ENCODE assay signal across 18 mouse cellular contexts in genomic region chr2:164437710-164438109, GRCm38 (mm10). TPM values are rescaled to one million over a fixed set of nuclear protein-coding genes. Genes with fewer than 3 reads are reported as not detected.
DNase-seq lines count a peak whose midpoint lies in the region; ATAC-seq and TF ChIP-seq lines count a peak whose summit lies in the region.
"Had no signal": no experiment of that assay in that cellular context is flagged by ENCODE, and none has a peak within 500 bp of the region (broad histone marks: within the 10 kb centered on the region; RNA-seq: fewer than 3 reads in every experiment).

No protein-coding gene starts in this region.

- no peak for DNase-seq in layer of hippocampus, adult 2 months (ENCODE audit: low spot score in 2 of 2)
- no peak for DNase-seq in layer of hippocampus, adult 9-10 months (ENCODE audit: low spot score)
- peak; percentile 72 for DNase-seq in intestine, embryonic 14.5 days (ENCODE audit: low spot score)
- no peak for DNase-seq in kidney, postnatal 0 days (ENCODE audit: low spot score)
- no peak for DNase-seq in retina, postnatal 1 day
- no peak for DNase-seq in right cerebral cortex, postnatal 25 days
- DNase-seq: cerebellum, adult 9-10 months; heart, postnatal 14 days; spleen, adult 18-20 months had no signal

- peaks cover 91% of the 10 kb centered on the region for H3K79me2 ChIP-seq in myocyte (ENCODE audit: control insufficient read depth, insufficient read depth)

- TF ChIP-seq POLR2A in myocyte (IDR thresholded peaks at IDR 0.05; ENCODE audit: insufficient read length, low read depth): no peak

- peak overlapping the region; percentile 89 for H3K27ac ChIP-seq in layer of hippocampus, adult 2 months
- peak overlapping the region; percentile 69; the same call in 1 of the 2 replicates for H3K27ac ChIP-seq in intestine, embryonic 14.5 days (ENCODE audit: low read depth)
- peak overlapping the region; percentile 93 for H3K27ac ChIP-seq in kidney, postnatal 0 days
- H3K27ac ChIP-seq in hindbrain, embryonic 13.5 days: no peak overlapping the region
- H3K27ac ChIP-seq: forebrain, embryonic 15.5 days had no signal

- no peak overlapping the region for H3K9ac ChIP-seq in intestine, embryonic 14.5 days (ENCODE audit: low read length)
- H3K9ac ChIP-seq in kidney, postnatal 0 days (ENCODE audit: low read depth, low read length): peak overlapping the region; percentile 42; the same call in 1 of the 2 replicates
- H3K9ac ChIP-seq in hindbrain, embryonic 13.5 days: no peak overlapping the region
- H3K9ac ChIP-seq: embryonic facial prominence, embryonic 12.5 days; forebrain, embryonic 15.5 days had no signal

- peak overlapping the region; percentile 26 for H3K4me2 ChIP-seq in intestine, embryonic 14.5 days (ENCODE audit: low read length)
- H3K4me2 ChIP-seq in kidney, postnatal 0 days (ENCODE audit: low read length): peak overlapping the region; percentile 63
- H3K4me2 ChIP-seq in myocyte (ENCODE audit: low read depth): peak overlapping the region; percentile 82
- no peak overlapping the region for H3K4me2 ChIP-seq in hindbrain, embryonic 13.5 days
- H3K4me2 ChIP-seq: forebrain, embryonic 15.5 days had no signal

- H3K27me3 ChIP-seq in intestine, embryonic 14.5 days (replicated peaks; ENCODE audit: control insufficient read depth, insufficient read depth, low read length): no peaks in the 10 kb centered on the region
- no peaks in the 10 kb centered on the region for H3K27me3 ChIP-seq in kidney, postnatal 0 days (ENCODE audit: insufficient read depth, low read length)
- H3K27me3 ChIP-seq in myocyte (ENCODE audit: control insufficient read depth, insufficient read depth, insufficient read length): no peaks in the 10 kb centered on the region
- peaks cover 26% of the 10 kb centered on the region for H3K27me3 ChIP-seq in hindbrain, embryonic 13.5 days

- WGBS in intestine, embryonic 14.5 days: 52% methylated on average over 6 of the region's 6 CpGs
- WGBS in kidney, postnatal 0 days: 18% methylated on average over 6 of the region's 6 CpGs
- 79% methylated on average over 6 of the region's 6 CpGs for WGBS in hindbrain, embryonic 13.5 days

- peak; percentile 33; the same call in 1 of the 2 replicates for ATAC-seq in intestine, embryonic 14.5 days (replicated peaks; ENCODE audit: low FRiP score, low TSS enrichment, low read depth)
- ATAC-seq in kidney, postnatal 0 days (replicated peaks; ENCODE audit: low FRiP score, low read depth): no peak
- no peak for ATAC-seq in hindbrain, embryonic 13.5 days (ENCODE audit: low FRiP score)
- ATAC-seq: forebrain, embryonic 15.5 days had no signal

- H3K4me3 ChIP-seq in layer of hippocampus, adult 2 months: peak overlapping the region; percentile 17; the same call in 1 of the 2 replicates
- H3K4me3 ChIP-seq in intestine, embryonic 14.5 days (ENCODE audit: low read depth, low read length): no peak overlapping the region
- H3K4me3 ChIP-seq in kidney, postnatal 0 days (replicated peaks; ENCODE audit: low read depth, low read length): no peak overlapping the region
- H3K4me3 ChIP-seq in myocyte: no peak overlapping the region
- H3K4me3 ChIP-seq in hindbrain, embryonic 13.5 days: no peak overlapping the region
- H3K4me3 ChIP-seq: embryonic facial prominence, embryonic 12.5 days; forebrain, embryonic 15.5 days had no signal

- H3ac ChIP-seq in myocyte (ENCODE audit: control insufficient read depth, insufficient read length): no peak overlapping the region

- TF ChIP-seq CTCF in layer of hippocampus, adult 2 months (conservative IDR thresholded peaks at IDR 0.05): no peak
- no peak for TF ChIP-seq CTCF in kidney, postnatal 0 days (IDR thresholded peaks at IDR 0.05; ENCODE audit: low read depth)

- H3K4me1 ChIP-seq in intestine, embryonic 14.5 days (replicated peaks; ENCODE audit: control insufficient read depth, insufficient read depth, low read length): peaks cover 22% of the 10 kb centered on the region
- peaks cover 54% of the 10 kb centered on the region for H3K4me1 ChIP-seq in kidney, postnatal 0 days (replicated peaks; ENCODE audit: insufficient read depth, low read length)
- peaks cover 13% of the 10 kb centered on the region for H3K4me1 ChIP-seq in hindbrain, embryonic 13.5 days (replicated peaks)

- H3K36me3 ChIP-seq in intestine, embryonic 14.5 days (ENCODE audit: control insufficient read depth, insufficient read depth, low read length): no peaks in the 10 kb centered on the region
- no peaks in the 10 kb centered on the region for H3K36me3 ChIP-seq in kidney, postnatal 0 days (ENCODE audit: insufficient read depth, low read length)
- H3K36me3 ChIP-seq in myocyte (ENCODE audit: control insufficient read depth, insufficient read depth): no peaks in the 10 kb centered on the region
- H3K36me3 ChIP-seq in hindbrain, embryonic 13.5 days: no peaks in the 10 kb centered on the region
- H3K36me3 ChIP-seq: embryonic facial prominence, embryonic 12.5 days; forebrain, embryonic 15.5 days had no signal

- no peaks in the 10 kb centered on the region for H3K9me3 ChIP-seq in intestine, embryonic 14.5 days (ENCODE audit: control insufficient read depth, low read length)
- H3K9me3 ChIP-seq in kidney, postnatal 0 days (replicated peaks; ENCODE audit: low read length): no peaks in the 10 kb centered on the region
- H3K9me3 ChIP-seq in hindbrain, embryonic 13.5 days: no peaks in the 10 kb centered on the region
- H3K9me3 ChIP-seq: embryonic facial prominence, embryonic 12.5 days; forebrain, embryonic 15.5 days had no signal

TF ChIP-seq in myocyte, 11 proteins besides CTCF, POLR2A, EP300 and RAD21:
- no peak for TF ChIP-seq MYOD1 (IDR thresholded peaks at IDR 0.05; ENCODE audit: control insufficient read depth in 1 of 3, insufficient read length in 2 of 3, low read depth in 2 of 3)
- TF ChIP-seq POLR2AphosphoS2 (IDR thresholded peaks at IDR 0.05; ENCODE audit: insufficient read length, low read depth): no peak
- no peak for TF ChIP-seq MAX (IDR thresholded peaks at IDR 0.05; ENCODE audit: low read depth)
- no peak for TF ChIP-seq E2F4 (IDR thresholded peaks at IDR 0.05; ENCODE audit: insufficient read depth)
- TF ChIP-seq TCF3 (IDR thresholded peaks at IDR 0.05; ENCODE audit: insufficient read length, low read depth): no peak
- no peak for TF ChIP-seq USF1 (IDR thresholded peaks at IDR 0.05; ENCODE audit: low read depth)
- TF ChIP-seq TCF12 (IDR thresholded peaks at IDR 0.05; ENCODE audit: insufficient read depth, poor library complexity, severe bottlenecking): no peak
- no peak for TF ChIP-seq SRF (IDR thresholded peaks at IDR 0.05; ENCODE audit: control insufficient read depth, insufficient read length, low read depth)
- no peak for TF ChIP-seq CEBPB (IDR thresholded peaks at IDR 0.05; ENCODE audit: insufficient read depth, poor library complexity, severe bottlenecking)
- TF ChIP-seq MYOG (IDR thresholded peaks at IDR 0.05; ENCODE audit: control insufficient read depth in 1 of 3, insufficient read depth in 1 of 3, insufficient read length in 2 of 3, low read depth in 2 of 3): no peak
- TF ChIP-seq REST (IDR thresholded peaks at IDR 0.05; ENCODE audit: insufficient read depth, insufficient read length): no peak

RNA-seq across cellular contexts. Expression of gene Sdc4, which starts 6.0 kb away (rescaled TPM):
- total RNA-seq in layer of hippocampus, adult 2 months (2021): 100 to 1,000 TPM; 122 to 137 TPM
- 104 and 110 TPM in 2 replicates for polyA plus RNA-seq in intestine, embryonic 14.5 days (2014; fragmentation: Nextera tagmentation; extraction: Ambion mirVana)
- polyA plus RNA-seq in kidney, postnatal 0 days (2015; fragmentation: Nextera tagmentation; extraction: Ambion mirVana): 183 and 227 TPM in 2 replicates
- 52.4 TPM for polyA plus RNA-seq in myocyte (2012; fragmentation: generic; extraction: Trizol)
- polyA plus RNA-seq in hindbrain, embryonic 13.5 days (2015; fragmentation: Nextera tagmentation; extraction: Ambion mirVana): 9.0 and 9.7 TPM in 2 replicates
- total RNA-seq: granulocyte monocyte progenitor cell, adult 5-6 weeks; megakaryocyte progenitor cell, adult 5-6 weeks had no signal

RNA-seq across cellular contexts. Expression of gene Sys1, which starts 19.1 kb away (rescaled TPM):
- 10 to 100 TPM; 40.8 to 41.0 TPM for total RNA-seq in layer of hippocampus, adult 2 months (2021)
- 65.2 and 67.2 TPM in 2 replicates for polyA plus RNA-seq in intestine, embryonic 14.5 days (2014; fragmentation: Nextera tagmentation; extraction: Ambion mirVana)
- 83.0 and 83.1 TPM in 2 replicates for polyA plus RNA-seq in kidney, postnatal 0 days (2015; fragmentation: Nextera tagmentation; extraction: Ambion mirVana)
- 47.6 TPM for polyA plus RNA-seq in myocyte (2012; fragmentation: generic; extraction: Trizol)
- polyA plus RNA-seq in hindbrain, embryonic 13.5 days (2015; fragmentation: Nextera tagmentation; extraction: Ambion mirVana): 84.3 and 85.3 TPM in 2 replicates

RNA-seq across cellular contexts. Expression of gene Gm20458, which starts 23.1 kb away (rescaled TPM):
- total RNA-seq in layer of hippocampus, adult 2 months (2021): 1 to 10 TPM; 6.2 to 6.9 TPM
- polyA plus RNA-seq in intestine, embryonic 14.5 days (2014; fragmentation: Nextera tagmentation; extraction: Ambion mirVana): 11.6 and 17.4 TPM in 2 replicates
- 22.8 and 23.3 TPM in 2 replicates for polyA plus RNA-seq in kidney, postnatal 0 days (2015; fragmentation: Nextera tagmentation; extraction: Ambion mirVana)
- polyA plus RNA-seq in myocyte (2012; fragmentation: generic; extraction: Trizol): 31.6 TPM
- 5.0 and 5.9 TPM in 2 replicates for polyA plus RNA-seq in hindbrain, embryonic 13.5 days (2015; fragmentation: Nextera tagmentation; extraction: Ambion mirVana)
- total RNA-seq: ES-E14; granulocyte monocyte progenitor cell, adult 5-6 weeks; megakaryocyte progenitor cell, adult 5-6 weeks; monocyte, adult 5-6 weeks had no signal

RNA-seq across cellular contexts. Expression of gene Matn4, which starts 32.8 kb away (rescaled TPM):
- total RNA-seq in layer of hippocampus, adult 2 months (2021): 10 to 100 TPM; 10.3 to 11.2 TPM
- polyA plus RNA-seq in intestine, embryonic 14.5 days (2014; fragmentation: Nextera tagmentation; extraction: Ambion mirVana): 1.7 and 1.9 TPM in 2 replicates
- polyA plus RNA-seq in kidney, postnatal 0 days (2015; fragmentation: Nextera tagmentation; extraction: Ambion mirVana): 0.46 and 0.62 TPM in 2 replicates
- 0.01 TPM for polyA plus RNA-seq in myocyte (2012; fragmentation: generic; extraction: Trizol)
- 2.3 and 9.3 TPM in 2 replicates for polyA plus RNA-seq in hindbrain, embryonic 13.5 days (2015; fragmentation: Nextera tagmentation; extraction: Ambion mirVana)
- total RNA-seq: granulocyte monocyte progenitor cell, adult 5-6 weeks; megakaryocyte progenitor cell, adult 5-6 weeks; monocyte, adult 5-6 weeks had no signal

RNA-seq across cellular contexts. Expression of gene Rbpjl, which starts 34.8 kb away (rescaled TPM):
- under 1 TPM; 0.07 to 0.46 TPM for total RNA-seq in layer of hippocampus, adult 2 months (2021)
- 0.07 and 10.4 TPM in 2 replicates for polyA plus RNA-seq in intestine, embryonic 14.5 days (2014; fragmentation: Nextera tagmentation; extraction: Ambion mirVana)
- not detected in 2 replicates for polyA plus RNA-seq in kidney, postnatal 0 days (2015; fragmentation: Nextera tagmentation; extraction: Ambion mirVana)
- 0.06 TPM for polyA plus RNA-seq in myocyte (2012; fragmentation: generic; extraction: Trizol)
- polyA plus RNA-seq in hindbrain, embryonic 13.5 days (2015; fragmentation: Nextera tagmentation; extraction: Ambion mirVana): 0.05 and 0.09 TPM in 2 replicates
- total RNA-seq: granulocyte monocyte progenitor cell, adult 5-6 weeks; heart, postnatal 14 days; megakaryocyte progenitor cell, adult 5-6 weeks; monocyte, adult 5-6 weeks had no signal
- polyA plus RNA-seq: thymus, postnatal 0 days had no signal
